Mouse (Mus musculus) liver, adult (tissue): Measurements from ENCODE around the gene Pds5b.

Experiments used
- GATA4 ChIP-seq: IDR thresholded peaks from 2 replicates; pipeline ENCODE4 v1.6.1; 2014; ENCODE audit warnings: mild to moderate bottlenecking, low read length; ENCODE audit not compliant: insufficient replicate concordance

Pds5b gene

GRCm38 (mm10) chr5:150818041-150818440 is 144.5 kb downstream of the Pds5b start:
- TF ChIP-seq GATA4 = no peak

GRCm38 (mm10) chr5:150818886-150819285 is 145.3 kb downstream of the Pds5b start:
- no peak for TF ChIP-seq GATA4

GRCm38 (mm10) chr5:150819520-150819919 is 146.0 kb downstream of the Pds5b start:
- no peak for TF ChIP-seq GATA4

- no peak for TF ChIP-seq GATA4
Observed at GRCm38 (mm10) chr5:150821152-150821551, 147.6 kb downstream of the Pds5b start.

GRCm38 (mm10) chr5:150822781-150823180 is 149.2 kb downstream of the Pds5b start:
- no peak for TF ChIP-seq GATA4

- TF ChIP-seq GATA4 = no peak
Observed at GRCm38 (mm10) chr5:150823361-150823760, 149.8 kb downstream of the Pds5b start.

GRCm38 (mm10) chr5:150829499-150829898 is 156.0 kb downstream of the Pds5b start:
- no peak for TF ChIP-seq GATA4

GRCm38 (mm10) chr5:150830718-150831117 is 157.2 kb downstream of the Pds5b start:
- no peak for TF ChIP-seq GATA4

GRCm38 (mm10) chr5:150836782-150837181 is 163.2 kb downstream of the Pds5b start:
- TF ChIP-seq GATA4 = no peak

GRCm38 (mm10) chr5:150839688-150840541 is 166.4 kb downstream of the Pds5b start:
- TF ChIP-seq GATA4 = no peak

GRCm38 (mm10) chr5:150840596-150840995 is 167.1 kb downstream of the Pds5b start:
- no peak for TF ChIP-seq GATA4

GRCm38 (mm10) chr5:150845961-150846360 is 172.4 kb downstream of the Pds5b start:
- no peak for TF ChIP-seq GATA4

- TF ChIP-seq GATA4 = no peak
Observed at GRCm38 (mm10) chr5:150850821-150851220, 177.3 kb downstream of the Pds5b start.

GRCm38 (mm10) chr5:150854506-150854905 is 181.0 kb downstream of the Pds5b start:
- TF ChIP-seq GATA4 = no peak

GRCm38 (mm10) chr5:150859642-150860194 is 186.2 kb downstream of the Pds5b start:
- no peak for TF ChIP-seq GATA4
